Mouse (Mus musculus): Measurements from ENCODE around the gene Myh6. TPM values are rescaled to one million over a fixed set of nuclear protein-coding genes. Genes with fewer than 3 reads are reported as not detected.

The Myh6 gene
- polyA plus RNA-seq, 1 experiment from 2014 or later, result 9.2 TPM

DNA sequence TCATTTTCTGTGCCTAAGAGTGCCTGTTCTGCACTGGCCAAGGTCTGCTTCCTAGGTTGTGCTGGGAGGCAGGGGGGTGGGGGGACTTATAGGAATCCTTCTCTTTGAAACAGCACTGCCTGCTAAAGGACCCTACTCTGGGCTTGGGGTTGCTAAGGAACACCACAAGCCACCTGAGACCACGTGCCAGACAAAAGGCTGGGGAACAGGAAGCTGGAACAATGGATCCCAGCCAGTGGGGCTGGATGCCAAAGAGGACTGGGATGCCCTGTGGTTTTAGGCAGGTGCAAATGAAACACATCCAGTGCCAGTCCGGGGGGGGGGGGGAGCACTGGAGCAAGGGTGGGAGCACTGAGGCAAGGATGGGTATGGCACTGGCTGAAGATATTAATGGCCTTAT lies 36.3 kb downstream of the Myh6 start:
- no peaks in the 10 kb centered on the region for H3K9me3 ChIP-seq (replicated peaks; ENCODE audit: control insufficient read depth, low read length)
- H3K9ac ChIP-seq (replicated peaks; ENCODE audit: low read length), result no peak overlapping the region
- WGBS, result 28% methylated on average over 2 of the region's 2 CpGs
- H3K27ac ChIP-seq (replicated peaks; ENCODE audit: low read depth, low read length), result no peak overlapping the region
- no peaks in the 10 kb centered on the region for H3K36me3 ChIP-seq (replicated peaks; ENCODE audit: control insufficient read depth, insufficient read depth, low read depth, low read length)
- no peak overlapping the region for H3K4me2 ChIP-seq (ENCODE audit: low read depth, low read length)
- ATAC-seq (replicated peaks; ENCODE audit: insufficient number of reproducible peaks, low FRiP score, low TSS enrichment, low read depth) (no peak), DNase-seq (ENCODE audit: low spot score) (no peak)
- H3K27me3 ChIP-seq (ENCODE audit: control insufficient read depth, insufficient read depth, low read length), result no peaks in the 10 kb centered on the region
- H3K4me1 ChIP-seq (ENCODE audit: control insufficient read depth, insufficient read depth, low read length), result peaks cover 5% of the 10 kb centered on the region
- no peak overlapping the region for H3K4me3 ChIP-seq (ENCODE audit: low read depth, low read length)

DNA sequence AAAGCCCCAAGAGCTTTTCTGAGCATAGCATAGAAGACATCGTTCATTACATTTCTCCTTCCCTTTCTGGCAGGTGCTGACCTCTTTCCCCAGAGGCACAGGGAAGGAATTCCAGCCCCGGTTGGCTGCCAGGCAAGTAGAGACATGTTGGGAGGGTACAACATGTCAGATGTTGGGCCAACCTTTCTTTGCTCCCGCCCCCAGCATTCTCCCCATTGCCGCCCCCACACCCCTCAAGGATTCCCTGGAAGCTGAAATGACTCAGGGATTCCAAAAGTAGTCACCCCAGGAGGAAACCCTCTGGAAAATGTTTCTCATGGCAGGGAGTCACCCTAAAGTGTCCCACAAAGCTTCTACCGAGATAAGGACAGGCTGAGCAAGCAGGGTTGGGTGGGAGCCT lies 36.9 kb downstream of the Myh6 start:
- Histone ChIP-seq H3K4me2 (ENCODE audit: low read depth, low read length) (no peak overlapping the region), H3K27me3 (ENCODE audit: control insufficient read depth, insufficient read depth, low read length) (no peaks in the 10 kb centered on the region), H3K9ac (replicated peaks; ENCODE audit: low read length) (no peak overlapping the region), H3K27ac (replicated peaks; ENCODE audit: low read depth, low read length) (no peak overlapping the region), H3K4me3 (ENCODE audit: low read depth, low read length) (no peak overlapping the region), H3K36me3 (replicated peaks; ENCODE audit: control insufficient read depth, insufficient read depth, low read depth, low read length) (no peaks in the 10 kb centered on the region), H3K9me3 (replicated peaks; ENCODE audit: control insufficient read depth, low read length) (no peaks in the 10 kb centered on the region), H3K4me1 (ENCODE audit: control insufficient read depth, insufficient read depth, low read length) (peaks cover 9% of the 10 kb centered on the region)
- 67% methylated on average over 5 of the region's 5 CpGs for WGBS
- no peak for ATAC-seq (replicated peaks; ENCODE audit: insufficient number of reproducible peaks, low FRiP score, low TSS enrichment, low read depth)
- no peak for DNase-seq (ENCODE audit: low spot score)

DNA sequence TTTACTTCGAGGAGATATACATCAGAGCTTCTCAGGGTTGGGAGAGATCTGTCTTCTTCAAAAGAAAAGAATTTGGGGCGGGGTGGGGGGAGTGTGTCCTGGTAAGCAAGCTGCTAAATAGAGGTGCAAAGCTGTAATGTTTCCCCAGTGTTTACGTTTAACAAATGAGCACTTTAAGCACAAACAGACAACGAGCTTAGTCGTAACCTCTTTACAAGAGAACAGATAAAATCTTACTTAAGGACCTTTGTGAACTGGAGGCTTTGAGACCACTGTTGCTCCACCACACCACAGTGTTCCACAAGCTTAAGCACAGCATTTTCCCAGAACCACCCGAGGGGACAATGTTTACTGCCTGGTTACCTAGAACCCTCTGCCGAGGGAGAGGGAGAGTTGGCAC lies 39.4 kb downstream of the Myh6 start:
- ATAC-seq (replicated peaks; ENCODE audit: insufficient number of reproducible peaks, low FRiP score, low TSS enrichment, low read depth), result no peak
- Histone ChIP-seq H3K9ac (replicated peaks; ENCODE audit: low read length) (peak overlapping the region; percentile 98), H3K9me3 (replicated peaks; ENCODE audit: control insufficient read depth, low read length) (no peaks in the 10 kb centered on the region), H3K4me1 (ENCODE audit: control insufficient read depth, insufficient read depth, low read length) (peaks cover 11% of the 10 kb centered on the region), H3K4me3 (ENCODE audit: low read depth, low read length) (peak overlapping the region; percentile 49), H3K27ac (replicated peaks; ENCODE audit: low read depth, low read length) (peak overlapping the region; percentile 99), H3K4me2 (ENCODE audit: low read depth, low read length) (peak overlapping the region; percentile 97), H3K36me3 (replicated peaks; ENCODE audit: control insufficient read depth, insufficient read depth, low read depth, low read length) (no peaks in the 10 kb centered on the region; the same call in 1 of the 2 replicates), H3K27me3 (ENCODE audit: control insufficient read depth, insufficient read depth, low read length) (no peaks in the 10 kb centered on the region)
- WGBS, result 15% methylated on average over 7 of the region's 7 CpGs
- DNase-seq (ENCODE audit: low spot score), result no peak

DNA sequence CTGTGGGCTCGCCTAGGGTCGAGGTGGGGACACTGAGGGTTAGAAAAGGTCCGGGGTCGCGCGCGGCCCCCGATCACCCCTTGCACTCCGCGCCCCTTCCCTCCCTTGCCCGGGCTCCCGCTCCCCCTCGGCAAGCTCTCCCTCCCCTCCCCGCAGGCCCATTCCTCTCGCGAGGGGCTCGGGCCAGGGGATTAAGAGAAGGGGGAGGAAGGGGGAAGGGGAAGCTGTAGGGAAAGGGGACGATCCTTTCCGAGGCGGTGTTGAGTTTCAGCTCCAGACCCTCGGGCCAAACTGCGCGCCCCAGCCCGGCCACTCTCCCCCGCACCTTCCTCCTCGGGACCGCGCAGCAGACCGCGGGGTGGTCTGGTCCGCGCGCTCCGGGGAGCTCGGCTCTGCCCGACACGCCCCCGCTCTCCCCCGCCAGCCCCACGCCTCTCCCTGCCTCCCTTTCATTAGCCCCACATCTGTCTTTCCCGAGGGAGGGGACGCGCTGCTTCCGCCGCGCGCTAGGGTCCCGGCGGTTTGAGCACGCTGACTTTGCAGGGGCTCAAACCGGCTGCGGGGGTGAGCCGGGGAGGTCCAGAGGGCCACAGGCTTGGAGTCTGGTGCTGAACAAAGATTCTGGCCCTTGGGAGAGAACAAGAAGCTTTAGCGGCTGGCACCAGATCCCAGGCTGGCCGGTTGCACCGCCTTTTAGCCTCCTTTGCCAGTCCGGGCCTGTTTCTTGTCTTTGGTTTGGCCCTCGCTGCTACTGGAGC lies 40.1 kb downstream of the Myh6 start:
- DNase-seq (ENCODE audit: low spot score) (peak; percentile 92), ATAC-seq (replicated peaks; ENCODE audit: insufficient number of reproducible peaks, low FRiP score, low TSS enrichment, low read depth) (peak; percentile 82)
- Histone ChIP-seq H3K9me3 (replicated peaks; ENCODE audit: control insufficient read depth, low read length) (peaks cover under 1% of the 10 kb centered on the region; the same call in 1 of the 2 replicates), H3K9ac (replicated peaks; ENCODE audit: low read length) (peak overlapping the region; percentile 98), H3K4me1 (ENCODE audit: control insufficient read depth, insufficient read depth, low read length) (peaks cover 11% of the 10 kb centered on the region), H3K4me3 (ENCODE audit: low read depth, low read length) (peak overlapping the region; percentile 49), H3K36me3 (replicated peaks; ENCODE audit: control insufficient read depth, insufficient read depth, low read depth, low read length) (peaks cover under 1% of the 10 kb centered on the region; the same call in 1 of the 2 replicates), H3K27ac (replicated peaks; ENCODE audit: low read depth, low read length) (peak overlapping the region; percentile 99), H3K4me2 (ENCODE audit: low read depth, low read length) (peak overlapping the region; percentile 97), H3K27me3 (ENCODE audit: control insufficient read depth, insufficient read depth, low read length) (no peaks in the 10 kb centered on the region)
- WGBS, result under 1% methylated on average over 42 of the region's 58 CpGs

DNA sequence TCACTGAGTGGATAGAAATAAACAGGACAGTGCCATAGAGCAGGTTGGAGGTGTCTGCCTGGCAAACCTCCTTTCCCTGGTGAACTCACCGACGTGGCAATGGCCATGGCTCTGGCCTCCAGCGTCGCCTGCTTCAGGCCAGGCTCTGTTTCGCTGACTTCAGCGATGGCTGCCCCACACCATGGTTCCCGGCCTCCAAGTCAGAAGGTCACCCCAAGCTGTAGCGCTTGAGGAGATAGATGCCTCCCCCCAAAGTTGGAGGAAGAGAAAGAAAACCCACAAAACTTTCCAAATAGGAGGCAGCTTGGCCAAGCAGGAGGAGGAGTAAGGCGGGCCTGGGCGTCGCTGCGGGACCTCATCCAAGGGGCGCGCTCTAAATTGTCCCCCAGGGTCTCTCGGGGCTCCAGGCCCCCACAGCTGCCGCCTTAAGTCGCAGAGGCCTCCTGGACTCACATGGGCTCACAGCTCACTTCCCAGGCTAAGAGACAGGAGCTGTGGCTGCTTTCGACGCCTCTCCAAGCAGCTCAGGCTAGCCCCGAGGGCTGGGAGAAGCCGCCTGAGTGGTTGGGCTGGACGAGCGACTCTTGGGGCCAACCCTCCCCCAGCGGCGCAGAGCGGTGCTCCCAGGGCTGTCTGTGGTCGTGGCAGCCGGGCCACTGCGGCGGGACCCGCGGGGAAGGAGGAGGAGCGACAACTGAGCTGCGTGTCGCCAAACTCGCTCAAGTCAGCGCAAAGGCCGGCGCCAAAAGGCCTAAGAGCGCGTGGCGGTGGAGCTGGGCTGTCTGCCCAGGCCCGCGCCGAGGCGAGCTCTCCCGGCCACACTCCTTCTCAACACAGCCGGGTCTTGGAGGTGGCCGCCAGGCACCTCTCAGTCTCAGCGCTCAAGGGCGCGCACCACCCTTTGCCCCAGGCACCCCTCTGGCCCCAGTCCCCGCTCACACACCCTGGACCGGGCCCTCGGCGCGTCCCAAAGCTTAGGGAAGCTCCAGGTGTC lies 41.1 kb downstream of the Myh6 start, which contains the start of gene Efs:
TSS of gene Efs (minus strand) at position 778 of the 994 bp plus-strand sequence.
- H3K9me3 ChIP-seq (replicated peaks; ENCODE audit: control insufficient read depth, low read length), result peaks cover 10% of the 10 kb centered on the region
- peaks cover 9% of the 10 kb centered on the region for H3K36me3 ChIP-seq (replicated peaks; ENCODE audit: control insufficient read depth, insufficient read depth, low read depth, low read length)
- H3K4me2 ChIP-seq (ENCODE audit: low read depth, low read length), result peak within 1 kb of the TSS; percentile 97
- no peaks in the 10 kb centered on the region for H3K27me3 ChIP-seq (ENCODE audit: control insufficient read depth, insufficient read depth, low read length)
- H3K4me3 ChIP-seq (ENCODE audit: low read depth, low read length), result peak within 1 kb of the TSS; percentile 49
- peak within 1 kb of the TSS; percentile 99 for H3K27ac ChIP-seq (replicated peaks; ENCODE audit: low read depth, low read length)
- peak within 1 kb of the TSS; percentile 98 for H3K9ac ChIP-seq (replicated peaks; ENCODE audit: low read length)
- peaks cover 11% of the 10 kb centered on the region for H3K4me1 ChIP-seq (ENCODE audit: control insufficient read depth, insufficient read depth, low read length)
- DNase-seq (ENCODE audit: low spot score) (peak; percentile 75), ATAC-seq (replicated peaks; ENCODE audit: insufficient number of reproducible peaks, low FRiP score, low TSS enrichment, low read depth) (peak; percentile 75)
- WGBS, result under 1% methylated on average over 57 of the region's 57 CpGs

DNA sequence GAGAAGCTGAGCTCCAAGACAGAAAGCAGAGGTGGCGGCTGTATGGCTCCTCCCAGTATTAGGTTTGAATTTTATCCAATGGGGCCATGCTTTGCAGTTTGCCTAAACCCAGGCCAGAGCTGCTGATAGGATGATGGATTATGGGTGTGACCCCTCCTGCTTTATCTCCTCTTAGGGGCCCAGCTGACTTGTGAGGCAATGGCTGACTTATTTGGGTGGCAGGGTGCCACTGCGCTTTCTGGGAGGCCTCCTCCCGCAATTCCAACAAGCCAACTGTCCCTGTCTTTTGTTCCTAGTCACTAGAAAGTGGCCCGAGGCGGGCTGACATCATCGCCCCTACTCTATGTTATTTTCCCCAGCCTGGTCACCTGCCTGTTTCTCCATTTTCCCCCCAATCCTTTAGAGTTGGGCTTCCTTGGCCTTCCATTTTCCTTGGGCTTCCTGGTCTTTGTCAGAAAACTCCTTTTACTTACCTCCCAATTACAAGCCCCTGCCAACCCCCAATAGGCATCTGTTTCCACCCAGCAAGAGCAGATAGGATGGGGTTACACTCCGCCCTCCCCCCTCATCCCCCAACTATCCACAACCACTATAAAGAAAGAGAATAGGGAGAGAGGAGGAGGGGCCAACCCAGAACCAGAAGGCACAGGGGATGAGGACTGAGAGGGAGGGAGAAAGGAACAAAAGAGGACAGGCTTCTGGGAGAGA lies 41.9 kb downstream of the Myh6 start:
- Histone ChIP-seq H3K4me2 (ENCODE audit: low read depth, low read length) (peak overlapping the region; percentile 97), H3K36me3 (replicated peaks; ENCODE audit: control insufficient read depth, insufficient read depth, low read depth, low read length) (peaks cover 11% of the 10 kb centered on the region), H3K27ac (replicated peaks; ENCODE audit: low read depth, low read length) (peak overlapping the region; percentile 99), H3K4me1 (ENCODE audit: control insufficient read depth, insufficient read depth, low read length) (peaks cover 11% of the 10 kb centered on the region), H3K9me3 (replicated peaks; ENCODE audit: control insufficient read depth, low read length) (peaks cover 10% of the 10 kb centered on the region), H3K9ac (replicated peaks; ENCODE audit: low read length) (peak overlapping the region; percentile 98), H3K4me3 (ENCODE audit: low read depth, low read length) (peak overlapping the region; percentile 49), H3K27me3 (ENCODE audit: control insufficient read depth, insufficient read depth, low read length) (no peaks in the 10 kb centered on the region)
- ATAC-seq (replicated peaks; ENCODE audit: insufficient number of reproducible peaks, low FRiP score, low TSS enrichment, low read depth) (peak; percentile 65), DNase-seq (ENCODE audit: low spot score) (peak; percentile 77)
- WGBS, result 11% methylated on average over 7 of the region's 7 CpGs

DNA sequence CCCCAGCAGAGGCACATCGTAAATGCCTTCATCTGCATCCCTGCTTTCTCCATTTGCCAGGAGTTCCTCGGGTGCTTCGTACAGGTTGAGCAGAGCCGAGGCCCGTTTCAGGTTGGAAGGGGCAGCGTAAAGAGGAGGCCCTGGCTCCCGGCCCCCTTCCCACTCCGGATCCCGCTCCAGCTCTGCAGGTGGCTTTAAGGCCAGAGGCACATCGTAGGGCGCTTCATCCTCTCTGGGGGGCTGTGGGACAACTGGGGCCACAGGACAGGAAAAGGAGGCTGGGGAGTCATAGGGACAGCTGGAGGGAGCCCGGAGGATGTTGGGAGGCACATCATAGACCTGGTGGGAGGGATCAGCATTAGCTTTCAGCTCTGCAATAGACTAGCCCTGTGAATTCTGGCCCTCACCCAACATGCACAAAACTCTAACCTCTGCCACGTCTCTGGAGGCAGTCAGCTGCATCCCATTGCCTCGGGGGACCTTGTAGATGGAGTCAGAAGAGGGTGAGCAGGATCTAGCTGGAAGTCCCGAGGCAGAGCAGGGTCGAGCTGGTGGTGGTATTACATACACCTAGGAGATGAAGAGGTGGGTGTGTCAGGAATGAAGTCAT lies 46.5 kb downstream of the Myh6 start:
- ATAC-seq (replicated peaks; ENCODE audit: insufficient number of reproducible peaks, low FRiP score, low TSS enrichment, low read depth), result no peak

More for the DNA sequence above, 46.5 kb downstream of the Myh6 start:
- no peak overlapping the region for H3K9ac ChIP-seq (replicated peaks; ENCODE audit: low read length)
- H3K27ac ChIP-seq (replicated peaks; ENCODE audit: low read depth, low read length), result no peak overlapping the region
- no peak for DNase-seq (ENCODE audit: low spot score)
- H3K4me3 ChIP-seq (ENCODE audit: low read depth, low read length), result no peak overlapping the region
- H3K27me3 ChIP-seq (ENCODE audit: control insufficient read depth, insufficient read depth, low read length), result no peaks in the 10 kb centered on the region
- H3K4me1 ChIP-seq (ENCODE audit: control insufficient read depth, insufficient read depth, low read length), result peaks cover 3% of the 10 kb centered on the region
- no peak overlapping the region for H3K4me2 ChIP-seq (ENCODE audit: low read depth, low read length)
- peaks cover 17% of the 10 kb centered on the region for H3K36me3 ChIP-seq (replicated peaks; ENCODE audit: control insufficient read depth, insufficient read depth, low read depth, low read length)
- WGBS, result 92% methylated on average over 16 of the region's 16 CpGs
- H3K9me3 ChIP-seq (replicated peaks; ENCODE audit: control insufficient read depth, low read length), result peaks cover 10% of the 10 kb centered on the region
